Mouse (Mus musculus): ENCODE results near the gene Hes7.
A peak's percentile ranks its signal among the peaks of the same experiment; 100 is the strongest.

Hes7 gene

DNA sequence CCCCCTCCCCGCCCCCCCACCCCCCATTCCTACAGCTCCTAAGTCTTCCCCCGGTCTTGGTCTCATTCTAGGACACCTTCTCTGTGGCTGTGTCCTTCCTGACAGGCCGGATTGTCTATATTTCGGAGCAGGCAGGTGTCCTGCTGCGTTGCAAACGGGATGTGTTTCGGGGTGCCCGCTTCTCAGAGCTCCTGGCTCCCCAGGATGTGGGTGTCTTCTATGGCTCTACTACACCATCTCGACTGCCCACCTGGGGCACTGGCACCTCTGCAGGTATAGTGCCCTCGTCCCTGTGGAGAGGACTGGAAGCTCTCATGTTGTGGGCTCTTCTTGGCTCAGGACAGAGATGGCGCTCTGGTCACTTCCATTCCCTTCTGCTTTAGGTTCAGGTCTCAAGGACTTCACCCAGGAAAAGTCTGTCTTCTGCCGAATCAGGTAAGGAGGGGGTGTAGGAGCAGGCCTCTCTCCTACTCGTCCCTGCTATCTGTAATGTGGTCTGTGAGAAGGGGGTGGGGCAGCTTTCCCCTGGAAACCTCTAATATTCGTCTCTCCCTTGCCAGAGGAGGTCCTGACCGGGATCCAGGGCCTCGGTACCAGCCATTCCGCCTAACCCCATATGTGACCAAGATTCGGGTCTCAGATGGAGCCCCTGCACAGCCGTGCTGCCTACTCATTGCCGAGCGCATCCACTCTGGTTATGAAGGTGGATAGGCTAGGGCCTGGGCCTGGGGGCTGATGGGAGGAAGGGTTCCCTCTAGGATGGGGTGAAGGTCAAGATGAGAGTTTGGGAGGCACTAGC lies 18.4 kb upstream of the Hes7 start:
- no peak for DNase-seq (ENCODE audit: low spot score)

- peak; percentile 79 for DNase-seq (ENCODE audit: low spot score)
Observed at GRCm38 (mm10) chr11:69102403-69102725, 17.8 kb upstream of the Hes7 start.

DNA sequence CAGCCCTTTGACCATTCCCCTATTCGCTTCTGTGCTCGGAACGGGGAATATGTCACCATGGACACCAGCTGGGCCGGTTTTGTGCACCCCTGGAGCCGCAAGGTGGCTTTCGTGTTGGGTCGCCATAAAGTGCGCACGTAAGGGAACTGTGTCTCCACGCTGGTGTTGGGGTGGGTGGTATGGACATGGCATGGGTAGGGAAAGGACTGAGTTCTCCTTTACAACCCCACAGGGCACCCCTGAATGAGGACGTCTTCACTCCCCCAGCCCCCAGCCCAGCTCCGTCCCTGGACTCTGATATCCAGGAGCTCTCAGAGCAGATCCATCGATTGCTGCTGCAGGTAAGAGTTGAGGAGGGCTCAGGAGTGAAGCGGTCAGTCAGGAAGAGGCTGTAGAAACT lies 17.1 kb upstream of the Hes7 start:
- DNase-seq (ENCODE audit: low spot score): no peak

GRCm38 (mm10) chr11:69103531-69104435 lies 16.4 kb upstream of the Hes7 start:
- DNase-seq (ENCODE audit: low spot score): no peak

DNA sequence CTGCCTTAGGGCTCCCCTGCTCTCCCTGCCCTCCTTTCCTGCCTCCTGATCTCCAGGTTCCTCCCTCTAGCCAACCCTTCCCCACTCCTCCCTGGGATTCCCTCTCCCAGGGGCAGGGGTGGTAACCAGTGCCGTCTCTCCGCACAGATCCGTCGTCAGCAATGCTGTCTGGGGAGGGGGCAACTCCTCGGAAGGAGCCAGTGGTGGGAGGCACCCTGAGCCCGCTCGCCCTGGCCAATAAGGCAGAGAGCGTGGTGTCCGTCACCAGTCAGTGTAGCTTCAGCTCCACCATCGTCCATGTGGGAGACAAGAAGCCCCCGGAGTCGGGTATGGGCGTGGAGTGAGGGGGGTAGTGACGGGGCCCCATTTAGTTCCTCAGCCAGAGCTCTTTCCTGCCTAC lies 15.7 kb upstream of the Hes7 start:
- DNase-seq (ENCODE audit: low spot score): no peak

- DNase-seq (ENCODE audit: low spot score): no peak
Observed at GRCm38 (mm10) chr11:69105227-69105626, 15.0 kb upstream of the Hes7 start.

DNA sequence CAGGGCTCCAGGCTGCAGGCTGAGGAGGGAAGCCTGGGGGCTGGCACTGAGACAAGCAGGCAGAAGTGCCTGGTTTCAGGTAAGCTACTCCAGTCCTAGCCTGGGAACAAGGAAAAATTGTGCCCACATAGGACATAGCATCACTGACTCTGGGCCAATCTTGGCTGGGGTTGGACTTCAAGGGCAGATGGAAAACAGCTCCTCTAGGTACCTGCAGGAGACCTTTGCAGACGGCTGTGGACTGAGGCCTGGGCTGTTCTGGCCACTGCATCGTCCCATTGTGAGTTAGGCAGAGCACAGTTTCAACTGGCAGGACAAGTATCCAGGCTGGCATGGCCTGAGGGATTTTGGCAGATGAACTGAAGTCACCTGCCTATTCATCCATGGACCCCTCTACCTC lies 14.4 kb upstream of the Hes7 start:
- no peak for DNase-seq (ENCODE audit: low spot score)

GRCm38 (mm10) chr11:69106299-69106698 lies 13.9 kb upstream of the Hes7 start:
- DNase-seq (ENCODE audit: low spot score): no peak

DNA sequence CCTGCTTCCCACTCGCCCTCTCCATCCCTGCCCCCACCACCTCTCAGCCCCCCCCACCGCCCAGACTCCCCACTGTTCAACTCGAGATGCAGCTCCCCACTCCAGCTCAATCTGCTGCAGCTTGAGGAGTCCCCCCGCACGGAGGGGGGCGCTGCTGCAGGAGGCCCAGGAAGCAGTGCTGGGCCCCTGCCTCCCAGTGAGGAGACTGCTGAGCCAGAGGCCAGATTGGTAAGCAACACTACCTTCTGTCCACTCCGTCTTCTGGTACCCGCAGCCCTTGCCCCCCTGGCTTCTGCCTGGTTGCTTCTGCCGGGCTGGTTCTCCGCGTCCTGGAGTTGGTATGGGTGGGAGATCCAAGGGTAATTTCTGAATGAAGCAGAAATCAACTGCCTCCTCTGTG lies 13.4 kb upstream of the Hes7 start:
- DNase-seq (ENCODE audit: low spot score): no peak

DNA sequence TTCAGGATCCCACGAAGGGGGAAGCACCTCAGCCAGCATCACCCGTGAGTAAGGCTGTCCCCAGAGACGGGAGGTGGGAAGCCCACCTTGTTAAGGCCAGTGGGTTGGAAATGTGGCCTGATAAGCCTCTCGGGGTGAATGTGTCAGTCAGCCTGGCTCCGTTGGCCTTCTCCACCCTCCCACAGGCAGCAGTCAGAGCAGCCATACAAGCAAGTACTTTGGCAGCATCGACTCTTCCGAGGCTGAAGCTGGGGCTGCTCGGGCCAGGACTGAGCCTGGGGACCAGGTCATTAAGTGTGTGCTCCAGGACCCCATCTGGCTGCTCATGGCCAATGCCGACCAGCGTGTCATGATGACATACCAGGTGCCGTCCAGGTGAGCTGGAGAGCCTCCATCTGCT lies 12.5 kb upstream of the Hes7 start:
- DNase-seq (ENCODE audit: low spot score): no peak

GRCm38 (mm10) chr11:69108223-69108622 lies 12.0 kb upstream of the Hes7 start:
- no peak for DNase-seq (ENCODE audit: low spot score)

- no peak for DNase-seq (ENCODE audit: low spot score)
Observed at GRCm38 (mm10) chr11:69109032-69109900, 10.9 kb upstream of the Hes7 start.

DNA sequence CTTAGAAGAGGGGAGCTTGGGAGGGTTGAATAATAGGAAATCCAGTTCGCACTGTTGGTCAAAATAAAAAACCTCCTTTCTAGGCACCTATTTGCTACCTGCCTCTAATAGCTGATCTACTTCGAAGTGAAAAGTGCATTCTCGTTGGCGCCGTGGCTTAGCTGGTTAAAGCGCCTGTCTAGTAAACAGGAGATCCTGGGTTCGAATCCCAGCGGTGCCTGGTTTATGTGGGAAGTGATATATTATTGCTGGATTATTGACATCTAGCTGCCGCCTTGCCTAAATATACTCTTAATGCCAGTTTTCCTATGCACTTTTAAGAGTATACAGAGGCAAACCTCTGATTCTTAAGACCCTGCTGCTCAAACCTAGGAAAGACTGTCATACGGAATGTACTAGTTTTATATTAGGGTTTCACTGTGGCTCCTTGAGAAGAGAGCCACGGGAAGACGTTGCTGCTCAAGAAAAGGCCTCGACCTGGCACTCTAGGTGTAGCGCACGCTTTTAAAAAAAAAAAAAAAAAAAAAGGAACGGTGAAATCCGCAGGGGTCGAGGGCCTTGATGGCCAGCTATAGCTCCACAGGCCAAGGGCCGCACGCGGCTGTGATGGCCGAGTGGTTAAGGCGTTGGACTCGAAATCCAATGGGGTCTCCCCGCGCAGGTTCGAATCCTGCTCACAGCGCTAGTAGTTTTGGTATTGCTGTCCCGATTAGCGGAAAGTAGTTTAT lies 9.7 kb upstream of the Hes7 start:
- peak; percentile 90 for DNase-seq (ENCODE audit: low spot score)

DNA sequence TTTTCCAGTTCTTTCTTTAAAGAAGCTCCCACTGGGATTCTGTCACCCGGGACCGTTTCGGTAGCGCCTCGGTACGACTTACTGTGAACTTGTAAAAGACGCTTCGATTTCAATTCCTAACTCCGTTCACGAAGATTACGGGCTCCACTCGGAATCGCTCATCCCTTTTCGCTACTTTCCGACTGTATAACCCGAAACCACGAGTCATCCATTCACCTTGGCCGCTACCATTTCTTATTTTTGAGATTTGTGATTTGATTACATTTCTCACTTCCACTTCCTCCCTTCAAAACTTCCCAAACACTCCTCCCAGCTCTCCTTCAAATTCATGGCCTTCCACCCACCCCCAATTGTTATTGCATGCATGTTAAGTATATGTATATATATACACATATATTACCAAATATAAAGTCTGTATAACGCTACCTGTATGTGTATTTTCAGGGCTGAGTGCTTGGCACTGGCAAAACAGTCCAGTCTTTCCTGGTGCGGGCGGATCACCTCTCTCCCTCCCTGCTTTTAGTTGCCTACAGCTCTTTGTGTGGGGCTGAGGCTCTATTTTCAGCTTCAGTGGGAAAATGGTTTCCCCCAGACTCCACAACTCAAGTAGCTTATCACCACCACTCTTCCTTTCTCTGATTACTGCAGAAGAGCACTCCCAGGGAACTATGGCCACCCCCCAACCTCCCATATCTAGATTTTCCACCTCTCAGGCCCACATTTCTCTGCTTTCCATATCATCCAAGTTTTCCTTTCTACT lies 9.0 kb upstream of the Hes7 start:
- no peak for DNase-seq (ENCODE audit: low spot score)

DNA sequence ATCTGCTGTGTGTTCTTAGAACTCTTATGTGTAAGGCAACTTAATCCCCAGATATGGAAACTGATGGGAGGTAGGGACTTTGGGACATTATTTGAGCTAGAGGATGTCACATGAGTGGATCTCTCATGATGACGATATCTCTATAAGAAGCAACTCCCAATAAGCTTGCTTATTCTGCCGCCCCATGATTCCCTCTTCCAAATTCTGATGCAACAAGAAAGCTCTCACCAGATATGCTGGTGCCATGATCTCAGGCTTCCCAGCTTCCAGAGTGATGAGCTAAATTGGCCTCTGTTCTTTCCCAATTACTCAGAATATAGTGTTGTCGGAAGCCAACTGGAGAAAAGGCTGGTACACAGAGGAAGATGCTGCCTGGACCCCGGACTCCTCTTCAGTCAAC lies 8.3 kb upstream of the Hes7 start:
- no peak for DNase-seq (ENCODE audit: low spot score)

GRCm38 (mm10) chr11:69114018-69114417 lies 6.2 kb upstream of the Hes7 start:
- DNase-seq (ENCODE audit: low spot score): no peak

GRCm38 (mm10) chr11:69114621-69115020 lies 5.6 kb upstream of the Hes7 start:
- DNase-seq (ENCODE audit: low spot score): no peak

- no peak for DNase-seq (ENCODE audit: low spot score)
Observed at GRCm38 (mm10) chr11:69116843-69117242, 3.4 kb upstream of the Hes7 start.

DNA sequence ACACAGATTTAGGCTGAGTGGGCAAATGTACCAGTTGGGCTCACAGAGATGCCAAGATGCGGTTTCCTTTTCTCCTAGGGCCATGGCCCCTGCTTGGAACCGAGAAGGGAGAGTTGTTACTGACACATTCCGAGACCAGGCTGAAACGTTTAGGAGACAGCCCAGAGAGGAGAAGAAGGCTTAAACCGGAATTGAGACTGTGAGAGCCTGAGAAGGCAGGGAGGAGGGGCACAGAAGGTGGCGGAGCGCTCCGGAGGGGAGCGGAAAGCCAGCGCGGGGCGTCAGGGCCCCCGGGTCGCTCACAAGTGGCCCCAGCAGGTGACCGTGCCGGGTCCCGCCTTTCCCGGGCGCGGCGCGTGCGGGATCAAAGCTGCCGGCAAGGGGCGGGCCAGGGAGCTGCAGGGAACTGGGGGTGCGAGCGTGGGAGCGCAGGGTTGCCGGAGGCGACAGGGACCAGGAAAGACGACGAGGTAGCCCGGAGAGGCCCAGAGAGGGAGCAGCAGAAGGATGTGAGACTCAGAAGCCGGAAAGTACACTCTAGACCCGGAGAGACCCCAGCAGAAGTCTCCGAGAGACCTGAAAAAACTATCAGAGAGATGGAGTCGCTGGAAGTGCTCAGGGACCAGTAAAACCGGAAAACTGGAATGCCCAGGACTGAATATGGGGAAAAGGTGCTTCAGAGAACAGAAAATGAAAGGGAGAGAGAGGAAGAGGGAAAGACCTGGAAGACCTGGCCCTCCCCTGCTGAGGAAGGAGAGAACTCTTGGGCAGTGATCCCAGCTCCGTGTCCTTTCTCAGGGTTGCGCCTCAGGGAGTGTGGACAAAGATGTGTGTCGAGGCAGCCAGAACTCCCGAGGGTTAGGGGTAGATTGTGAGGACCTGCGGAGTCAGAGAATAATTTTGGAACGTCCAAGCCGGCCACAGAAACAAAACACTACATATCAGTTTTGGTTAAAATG lies 2.2 kb upstream of the Hes7 start:
- DNase-seq (ENCODE audit: low spot score): peak; percentile 54

DNA sequence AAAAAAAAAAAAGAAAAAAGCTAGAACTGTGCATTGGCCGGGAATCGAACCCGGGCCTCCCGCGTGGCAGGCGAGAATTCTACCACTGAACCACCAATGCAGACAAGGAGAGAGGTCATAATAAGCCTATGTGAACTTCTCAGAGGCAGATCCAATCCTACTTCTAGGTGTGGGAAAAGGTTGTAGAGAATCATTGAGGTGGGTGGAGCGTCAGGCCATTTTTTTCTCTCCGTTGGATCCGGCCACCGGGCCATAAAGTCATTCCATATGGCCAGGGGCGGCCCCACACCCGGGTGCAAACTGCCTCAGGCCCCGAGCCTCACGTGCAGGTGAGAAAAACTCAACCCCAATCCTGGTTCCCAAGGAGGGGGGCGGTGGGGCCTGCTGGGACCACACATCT lies 1.4 kb upstream of the Hes7 start:
- peak; percentile 91 for DNase-seq (ENCODE audit: low spot score)

Measured in MN1 (cell line).